Mouse (Mus musculus) urinary bladder, postnatal 14 days (tissue): ENCODE measurements at regions not wholly inside any gene's neighbourhood (a gene's known extent, or its start where the extent isn't known, plus 50 kb on each side); places are given as distances from the start of the nearest gene placed in this dataset.

Experiments
- DNase-seq: peaks from one replicate; pipeline ENCODE4 v3.0.0; 2021; ENCODE audit warnings: low spot score

DNA sequence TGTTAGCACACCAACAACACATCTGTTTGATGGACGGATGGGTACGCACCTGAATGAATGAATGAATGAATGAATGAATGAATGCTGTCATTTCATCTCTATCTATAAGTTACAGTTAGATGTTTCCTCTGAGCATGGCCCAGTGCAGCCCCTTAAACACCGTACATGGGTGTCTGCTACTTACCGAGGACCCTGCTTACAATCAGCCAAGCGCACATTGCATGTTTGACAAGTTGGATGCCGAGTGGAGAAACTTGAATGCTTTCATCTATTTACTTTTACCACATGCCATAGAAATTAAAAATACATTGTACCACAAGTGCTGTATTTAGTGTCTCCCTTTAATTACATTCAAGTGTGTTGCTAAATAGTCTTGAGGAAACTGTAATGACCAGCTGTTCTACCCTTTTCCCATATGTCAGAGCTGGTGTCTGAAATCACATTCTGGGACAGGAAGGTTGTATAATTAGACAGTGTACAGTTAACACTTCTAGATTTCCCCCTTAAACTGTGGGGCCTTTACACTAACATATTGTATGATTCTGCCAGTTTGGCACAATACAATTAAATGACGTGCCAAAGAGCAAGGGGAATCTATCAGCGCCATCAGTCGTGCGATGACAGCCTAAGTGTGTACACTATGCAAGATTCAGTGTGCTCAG lies 127.3 kb upstream of the Prox1 start:
- no peak for DNase-seq

DNA sequence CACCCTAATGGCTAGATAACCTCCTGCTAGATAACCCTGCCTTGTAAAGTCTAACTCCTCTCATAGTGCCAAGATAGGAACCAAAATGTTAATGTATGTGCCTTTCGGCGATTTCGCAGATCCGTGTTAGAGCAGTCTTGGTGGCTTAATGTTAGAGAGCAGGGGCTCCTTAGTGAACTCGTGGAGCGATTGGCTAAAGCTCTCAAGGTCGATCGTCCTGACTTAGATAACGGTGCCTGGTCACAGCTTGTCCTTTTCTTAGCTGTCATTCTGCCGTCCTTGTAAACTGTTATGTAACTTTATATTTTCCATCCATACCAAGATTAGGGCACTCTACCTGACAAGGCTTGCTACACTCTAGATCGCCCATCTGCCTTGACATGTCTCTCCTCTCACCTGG lies 119.5 kb upstream of the Prox1 start:
- no peak for DNase-seq

DNA sequence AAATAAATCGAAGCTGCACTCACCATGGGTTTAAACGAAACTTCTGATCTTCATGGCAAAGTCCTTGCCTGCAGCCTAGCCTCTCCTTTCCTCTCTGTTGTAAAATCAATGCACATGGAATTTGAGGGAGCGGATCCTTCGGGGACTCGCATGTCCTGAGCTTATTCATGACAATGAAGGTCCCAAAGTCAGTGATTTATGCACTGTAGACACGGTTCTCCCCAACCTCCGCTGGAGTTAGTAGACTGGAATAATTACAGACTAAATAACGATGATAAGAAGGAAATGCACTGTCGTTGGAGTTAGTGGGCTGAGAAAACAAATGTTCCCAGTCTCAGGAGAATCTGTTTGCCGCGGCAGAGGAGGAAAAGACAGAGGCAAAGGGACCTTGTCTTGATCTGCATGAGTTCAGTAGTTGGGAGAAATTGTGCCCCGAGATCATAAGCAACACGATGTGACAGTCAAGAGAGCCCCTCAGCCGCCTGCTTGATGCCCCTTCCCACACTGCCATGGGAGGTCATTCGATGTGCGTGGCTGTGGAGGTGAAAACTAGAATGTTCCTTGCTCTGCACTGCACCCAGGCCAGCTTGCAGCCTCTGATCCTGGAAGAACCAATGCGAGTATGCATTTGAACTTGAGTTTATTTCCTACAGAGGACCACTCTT lies 116.1 kb upstream of the Prox1 start:
- DNase-seq: no peak

DNA sequence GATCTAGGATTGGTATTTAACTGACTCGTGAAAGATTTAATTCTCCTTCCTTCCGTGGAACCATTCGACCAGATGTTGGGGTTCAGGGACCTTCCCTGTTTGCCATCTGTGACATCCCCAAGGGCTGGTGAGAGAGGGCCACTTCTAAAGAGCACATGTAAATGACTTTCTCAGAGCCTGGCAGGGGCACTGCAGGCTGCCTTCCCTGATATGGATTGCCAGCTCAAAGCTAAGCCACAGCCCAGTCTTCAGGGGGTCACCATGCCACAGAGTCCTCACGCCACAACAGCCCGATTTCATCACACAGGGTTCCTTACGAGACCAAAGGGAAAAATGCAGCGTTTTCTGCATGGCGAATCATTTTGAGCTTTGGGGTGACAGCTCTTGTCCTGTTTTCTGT lies 115.1 kb upstream of the Prox1 start:
- DNase-seq: no peak

DNA sequence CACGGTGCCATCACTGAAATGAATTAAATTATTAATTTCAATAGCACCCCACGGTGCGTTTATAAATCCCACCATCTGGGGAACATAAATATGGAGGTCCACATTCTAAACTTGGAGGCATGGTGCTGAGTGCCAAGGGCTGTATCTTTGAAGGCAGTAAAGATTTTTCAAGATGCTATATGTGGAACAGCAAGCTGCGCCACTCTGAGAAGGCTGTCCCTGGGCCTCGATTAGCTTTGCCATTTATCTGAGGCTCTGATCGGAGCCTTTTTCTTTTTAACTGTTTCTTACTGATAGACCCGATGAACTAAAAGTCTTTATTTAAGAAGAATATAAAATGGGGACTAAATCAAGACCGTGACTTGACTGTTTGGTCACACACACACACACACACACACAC lies 114.5 kb upstream of the Prox1 start:
- DNase-seq: no peak

DNA sequence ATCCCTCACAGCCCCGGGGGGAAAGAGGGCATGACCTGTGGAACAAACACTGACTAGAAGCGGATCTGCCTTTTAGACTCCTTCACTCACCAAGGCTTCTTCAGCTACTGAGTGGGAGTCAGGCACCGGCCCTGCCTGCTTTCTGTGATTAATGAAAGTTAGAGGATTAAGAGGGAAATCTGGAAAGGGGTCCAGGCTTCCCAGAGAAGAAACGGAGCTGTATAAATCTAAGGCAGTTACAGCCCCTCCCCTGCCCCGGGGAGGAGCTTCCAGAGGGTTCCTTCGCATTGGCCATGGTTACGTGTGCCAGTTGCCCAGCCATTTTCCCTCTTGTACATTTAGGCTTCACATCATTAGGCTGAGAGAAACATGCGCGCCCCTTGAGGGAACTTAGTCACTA lies 113.6 kb upstream of the Prox1 start:
- no peak for DNase-seq

DNA sequence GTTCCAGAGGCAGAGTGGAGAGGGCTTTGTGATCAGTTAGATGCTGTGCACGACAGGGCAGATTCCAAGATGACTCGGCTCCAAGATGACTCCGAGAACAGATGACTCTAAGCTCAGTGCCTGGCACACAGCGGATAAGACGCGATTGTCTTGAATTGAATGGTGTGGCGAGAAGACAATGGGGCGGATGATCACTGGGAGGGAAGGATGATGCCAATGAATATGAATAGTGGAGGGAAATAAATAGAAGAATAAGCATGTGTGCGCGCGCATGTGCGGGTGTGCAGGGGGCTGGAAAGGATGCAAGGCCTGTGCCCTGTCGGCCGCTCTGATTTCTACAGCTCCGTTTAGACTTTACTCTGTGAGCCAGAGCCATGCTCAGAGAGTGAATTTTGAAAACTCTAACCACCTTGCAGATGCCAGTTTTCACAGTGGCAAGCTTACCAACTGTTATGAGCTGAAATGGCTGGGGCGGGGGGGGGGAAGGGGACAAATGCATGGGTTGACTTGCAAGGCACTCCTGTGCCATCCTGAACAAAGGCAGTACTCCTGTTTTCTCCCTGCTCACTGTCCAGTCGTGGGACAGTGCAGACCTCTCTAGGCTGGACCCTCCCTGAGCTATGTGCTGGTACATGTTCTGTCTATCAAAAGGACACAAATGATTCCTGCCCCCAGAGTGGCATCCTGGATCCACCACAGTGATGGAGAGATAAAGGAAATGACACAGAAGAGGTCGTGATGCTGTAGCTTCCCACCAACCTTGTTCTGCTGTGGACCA lies 109.8 kb upstream of the Prox1 start:
- DNase-seq: no peak

DNA sequence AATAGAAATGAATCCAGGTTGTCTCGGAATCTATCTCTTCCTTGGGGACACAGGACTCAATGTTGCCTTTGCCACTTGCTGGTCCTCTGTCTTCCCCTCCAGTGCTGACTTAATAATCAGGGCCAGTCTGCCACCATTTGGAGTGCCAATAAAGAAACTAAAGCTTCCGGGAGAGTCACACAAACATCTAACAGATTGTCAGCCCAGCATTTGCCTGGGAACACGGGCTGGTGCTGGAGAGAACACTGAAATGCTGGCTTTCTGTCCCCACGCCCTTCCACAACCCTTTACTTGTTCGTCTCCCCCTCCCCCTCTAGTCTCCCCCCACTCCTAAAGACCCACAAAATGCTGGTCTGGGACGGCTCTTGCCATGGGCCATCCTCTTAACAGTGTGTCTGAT lies 104.4 kb upstream of the Prox1 start:
- DNase-seq: no peak

DNA sequence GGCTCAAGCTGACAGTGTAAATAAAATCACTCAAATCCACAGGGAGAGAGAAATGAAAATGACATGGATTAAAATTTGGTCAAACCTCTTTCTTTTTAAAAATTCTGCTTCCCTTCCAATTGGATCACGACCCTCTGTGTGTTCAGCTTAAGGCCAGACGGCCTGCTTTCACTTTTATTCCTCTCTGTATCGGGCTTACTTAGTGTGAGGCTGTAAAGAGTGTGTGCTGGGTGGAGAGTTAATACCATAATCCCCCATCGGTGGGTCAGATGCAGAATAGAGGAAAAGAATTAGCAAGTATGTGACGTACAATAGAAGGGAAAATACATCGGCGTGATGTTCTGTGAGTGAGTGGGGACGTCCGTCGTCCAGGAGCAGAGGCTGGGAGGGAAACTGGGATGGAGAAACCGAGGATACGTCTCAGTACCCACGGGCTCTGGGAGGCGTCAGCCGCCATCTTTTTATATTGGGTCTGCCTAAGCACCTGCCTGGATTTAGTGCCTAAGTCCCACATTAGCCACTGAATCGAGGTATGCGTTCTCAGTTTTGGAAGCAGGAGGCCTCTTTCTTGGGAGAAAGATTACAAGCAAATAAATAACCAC lies 100.4 kb upstream of the Prox1 start:
- no peak for DNase-seq

DNA sequence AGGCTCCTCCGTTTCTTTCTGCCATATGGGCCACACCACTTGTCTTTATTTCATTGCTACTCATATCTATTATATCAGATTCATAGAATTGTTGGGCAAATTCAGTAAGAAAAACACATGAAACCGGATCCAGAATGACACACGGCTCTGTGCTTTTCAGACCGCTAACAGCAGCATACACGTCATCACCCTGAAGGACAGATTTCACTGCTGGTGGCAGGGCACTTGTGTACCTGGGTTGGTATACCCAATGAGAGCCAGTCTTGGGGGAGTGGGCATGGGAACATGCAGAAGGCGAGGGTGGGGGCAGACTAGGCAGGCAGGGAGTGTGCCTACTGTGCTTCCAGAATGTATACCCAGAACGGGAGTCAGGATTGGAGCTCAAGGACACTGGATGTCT lies 98.7 kb upstream of the Prox1 start:
- no peak for DNase-seq

DNA sequence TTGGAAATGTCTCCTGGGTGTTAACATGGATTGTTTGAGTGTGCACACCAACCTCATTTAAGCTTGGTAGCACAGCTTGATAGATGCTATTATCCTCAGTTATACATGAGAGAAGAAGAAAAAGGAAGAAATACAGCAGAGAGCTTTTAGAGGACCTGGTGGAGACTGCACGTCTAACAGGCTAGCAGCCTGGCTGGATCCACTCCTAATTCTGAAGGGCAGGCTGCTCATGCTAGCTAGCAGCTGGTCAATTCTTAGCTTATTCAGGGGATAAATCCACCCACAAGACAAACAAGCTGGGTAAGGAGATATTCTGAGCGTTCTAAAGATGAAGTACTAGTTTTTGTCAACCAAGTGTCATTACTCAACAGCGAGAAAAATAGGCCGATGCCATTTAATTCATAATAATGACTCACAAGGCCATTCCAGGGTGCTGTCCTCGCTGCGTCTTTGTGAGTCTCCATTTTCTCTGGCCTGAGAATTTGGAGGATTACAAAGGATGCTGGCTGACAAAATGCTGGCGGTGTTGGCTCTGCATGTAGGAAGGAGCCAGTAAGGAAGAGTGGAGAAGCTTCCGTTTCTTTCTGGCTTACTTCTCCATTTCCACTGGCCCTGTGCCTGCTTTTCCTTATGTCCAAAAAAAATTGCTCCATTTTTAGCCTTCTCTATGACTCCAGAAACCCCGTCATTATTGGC lies 94.7 kb upstream of the Prox1 start:
- DNase-seq: no peak

DNA sequence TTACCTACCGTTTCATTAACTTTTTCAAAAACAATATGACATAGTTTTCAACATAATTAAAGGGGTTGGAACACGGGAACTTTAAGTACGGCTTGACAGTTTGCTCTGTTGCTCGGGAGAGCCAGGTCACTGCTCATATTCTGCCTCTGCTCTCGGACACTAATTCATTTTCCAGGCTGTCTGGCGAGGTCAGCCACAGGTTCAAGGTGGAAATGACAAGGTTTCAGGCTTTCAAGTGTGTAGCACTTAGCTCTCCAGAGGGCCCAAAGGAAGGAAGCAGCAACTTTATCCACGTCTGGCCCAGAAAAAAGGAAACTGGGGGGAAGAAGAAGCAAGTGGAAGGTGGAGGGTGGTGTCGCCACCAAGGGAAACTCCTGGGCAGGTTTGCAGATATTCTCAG lies 94.0 kb upstream of the Prox1 start:
- DNase-seq: no peak

DNA sequence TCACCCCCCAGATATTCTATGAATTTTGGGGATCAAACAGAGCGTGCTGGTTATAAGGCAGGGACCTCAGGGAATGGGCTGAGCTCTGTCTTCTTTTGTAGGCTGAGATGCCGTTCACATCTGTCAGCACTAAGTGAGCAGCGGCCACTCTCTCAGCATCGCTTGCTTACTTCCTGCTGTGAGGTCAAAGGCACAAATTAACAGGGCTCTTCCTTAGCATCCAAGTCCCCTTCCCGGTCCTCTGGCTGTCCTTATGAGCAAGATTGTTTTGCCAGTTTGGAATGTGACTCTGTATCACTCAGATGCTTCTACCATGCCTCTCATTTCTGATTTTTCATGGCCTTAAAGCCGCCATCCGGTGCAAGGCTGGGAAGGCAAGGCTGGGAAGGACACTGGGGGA lies 93.1 kb upstream of the Prox1 start:
- DNase-seq: no peak

DNA sequence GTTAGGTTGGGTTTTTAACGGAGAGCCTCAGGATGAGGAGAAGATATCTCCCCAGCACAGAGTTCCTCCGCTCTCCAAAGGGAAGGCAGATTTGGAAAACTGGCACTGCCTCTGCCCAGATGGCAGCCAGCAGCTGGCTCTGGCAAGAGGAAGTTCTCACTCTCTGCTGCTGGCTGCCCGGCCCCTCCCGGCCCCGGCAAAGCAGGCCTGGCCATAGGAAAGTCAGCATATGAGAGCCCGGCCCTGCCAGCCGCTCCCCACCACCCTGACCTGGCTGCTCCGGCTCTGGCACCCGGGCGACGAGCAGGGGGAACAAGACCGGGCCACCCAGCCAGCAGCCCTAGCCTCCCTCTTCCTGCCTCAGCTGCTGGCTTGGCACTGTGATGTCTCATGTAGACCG lies 89.1 kb upstream of the Prox1 start:
- DNase-seq: no peak

DNA sequence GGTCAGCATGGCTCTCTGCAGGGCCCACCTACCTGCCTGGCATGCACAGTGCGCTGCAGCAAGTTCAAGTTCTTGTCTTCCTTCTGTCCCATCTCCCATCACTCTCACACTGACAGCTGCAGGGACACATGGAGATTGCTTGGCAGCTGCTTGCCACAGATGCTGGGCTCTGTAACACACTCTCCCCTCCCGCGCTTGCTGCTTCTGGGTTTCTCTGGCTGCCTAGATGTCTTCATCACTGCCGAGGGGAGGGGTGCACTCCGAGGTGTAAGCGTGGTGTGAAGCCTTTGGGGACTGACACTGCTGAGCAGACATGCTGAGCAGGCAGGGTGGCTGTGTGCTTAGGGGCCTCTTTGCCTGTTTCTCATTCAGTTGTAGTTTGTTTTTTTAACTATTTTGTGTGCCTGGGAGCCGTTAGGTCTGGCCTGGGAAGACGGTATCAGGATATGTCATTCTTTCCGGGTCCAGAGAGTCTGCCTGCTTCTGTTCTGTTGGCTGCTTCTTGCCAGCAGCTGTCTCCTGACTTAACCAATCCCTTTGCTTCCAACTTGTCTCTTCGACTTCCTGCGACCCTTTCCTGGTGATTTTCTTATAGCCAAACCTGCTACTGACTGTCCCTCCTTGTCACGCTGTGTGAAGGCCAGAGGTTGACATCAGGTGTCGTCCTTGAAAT lies 80.2 kb upstream of the Prox1 start:
- DNase-seq: no peak

DNA sequence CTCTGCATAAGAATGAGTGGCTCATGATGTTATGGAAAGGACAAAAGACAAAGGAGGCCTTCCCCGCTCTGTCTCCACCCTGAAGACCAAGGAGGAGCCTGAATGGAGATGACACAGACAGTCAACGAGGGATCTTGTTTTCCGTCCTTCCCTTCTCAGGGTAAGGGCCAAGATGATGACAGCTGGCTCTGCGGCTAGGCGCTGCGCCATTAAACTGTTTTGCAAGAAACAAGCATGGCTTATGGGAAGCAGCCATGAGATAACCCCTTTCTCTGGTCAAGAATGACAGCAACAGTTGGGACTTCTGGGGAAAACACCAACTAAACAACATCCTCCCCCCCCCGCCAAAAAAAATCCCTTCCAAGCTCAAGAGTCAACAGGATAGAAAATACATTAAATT lies 72.0 kb upstream of the Prox1 start:
- no peak for DNase-seq

DNA sequence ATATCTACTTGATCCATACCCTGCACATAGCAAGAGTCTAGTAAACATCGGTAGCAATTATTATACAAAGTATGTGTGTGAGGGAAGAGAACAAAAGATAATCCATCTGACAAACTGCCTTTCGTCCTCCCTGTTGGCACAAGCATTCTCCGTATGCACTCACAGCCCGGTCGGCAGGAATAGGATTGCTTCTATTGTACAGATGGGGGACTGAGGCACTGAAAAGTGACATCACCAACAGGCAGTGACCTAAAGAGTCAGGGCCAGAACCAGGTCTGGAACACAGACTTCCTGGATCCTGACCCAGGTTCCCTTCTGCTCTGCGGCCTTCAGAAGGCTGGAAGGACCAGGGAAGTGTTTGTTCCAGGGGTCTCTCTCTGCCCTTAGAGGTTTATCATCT lies 69.3 kb upstream of the Prox1 start:
- no peak for DNase-seq

DNA sequence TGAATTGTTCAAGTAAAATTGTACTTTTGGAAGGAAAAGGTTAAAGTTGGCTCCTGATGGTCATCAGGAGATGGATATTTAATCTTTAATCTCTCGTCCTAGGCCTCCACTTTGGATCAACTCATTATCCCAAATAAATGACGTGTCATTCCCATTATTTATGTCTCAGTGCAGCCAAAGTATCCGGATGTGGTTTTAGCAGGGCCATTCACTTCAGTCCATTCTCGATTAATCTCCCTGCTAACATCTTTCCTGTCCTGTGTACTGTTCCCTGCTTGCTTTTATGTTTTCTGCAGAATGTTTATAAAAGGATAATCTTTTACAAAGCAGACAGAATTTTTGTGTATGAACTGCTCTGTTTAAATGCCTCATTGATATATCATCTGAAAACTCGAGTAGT lies 60.4 kb upstream of the Prox1 start:
- DNase-seq: no peak

DNA sequence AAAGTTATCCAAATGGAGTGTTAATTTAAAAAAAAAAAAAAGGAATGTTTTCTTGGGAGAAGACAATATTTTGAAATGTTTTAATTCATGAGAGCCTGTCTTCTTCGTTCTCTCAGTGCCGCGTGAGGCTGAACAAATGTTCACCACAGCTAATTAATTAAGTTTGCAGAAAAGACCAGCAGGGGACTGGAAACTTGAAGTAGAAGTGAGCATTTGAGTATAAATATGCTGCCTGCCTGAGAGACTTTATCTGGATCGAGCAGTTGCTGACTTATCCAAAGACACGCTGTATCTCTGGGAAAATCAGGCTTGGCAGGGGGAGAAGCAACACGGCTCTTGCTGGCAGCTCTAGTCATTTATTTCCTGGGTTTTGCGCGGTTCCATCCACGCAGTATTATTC lies 49.9 kb upstream of the Prox1 start:
- DNase-seq: no peak
